ENCODE assay signal across 7 mouse cellular contexts in genomic region chr12:83770418-83771256, GRCm38 (mm10). TPM values are rescaled to one million over a fixed set of nuclear protein-coding genes. Genes with fewer than 3 reads are reported as not detected.
DNase-seq lines count a peak whose midpoint lies in the region; ATAC-seq and TF ChIP-seq lines count a peak whose summit lies in the region.

No protein-coding gene starts in this region.

- H3K79me3 ChIP-seq in C2C12 (ENCODE audit: low read depth), result no peaks in the 10 kb centered on the region

- no peaks in the 10 kb centered on the region for H3K79me2 ChIP-seq in C2C12 (ENCODE audit: control insufficient read depth, insufficient read depth)

- peak overlapping the region; percentile 69 for H3K4me2 ChIP-seq in heart, embryonic 12.5 days
- peak overlapping the region; percentile 41 for H3K4me2 ChIP-seq in kidney, embryonic 14.5 days (replicated peaks; ENCODE audit: low read depth, low read length)

- no peak overlapping the region for H3K27ac ChIP-seq in cortical plate, adult 2 months (ENCODE audit: insufficient read depth, low read length)
- no peak overlapping the region for H3K27ac ChIP-seq in heart, embryonic 12.5 days (ENCODE audit: poor library complexity, severe bottlenecking)
- H3K27ac ChIP-seq in kidney, embryonic 14.5 days (ENCODE audit: low read depth, low read length), result peak overlapping the region; percentile 62; the same call in 1 of the 2 replicates
- no peak overlapping the region for H3K27ac ChIP-seq in small intestine, adult 2 months (ENCODE audit: insufficient read depth, low read depth, low read length)

- no peaks in the 10 kb centered on the region for H3K4me1 ChIP-seq in cortical plate, adult 2 months (ENCODE audit: control insufficient read depth, insufficient read depth, low read length)
- H3K4me1 ChIP-seq in heart, embryonic 12.5 days (replicated peaks), result peaks cover 12% of the 10 kb centered on the region
- H3K4me1 ChIP-seq in kidney, embryonic 14.5 days (ENCODE audit: control insufficient read depth, insufficient read depth, low read length), result peaks cover 30% of the 10 kb centered on the region
- no peaks in the 10 kb centered on the region for H3K4me1 ChIP-seq in small intestine, adult 2 months (ENCODE audit: control insufficient read depth, insufficient read depth, insufficient read length, low read length)

- H3K9me3 ChIP-seq in heart, embryonic 12.5 days (replicated peaks), result no peaks in the 10 kb centered on the region
- no peaks in the 10 kb centered on the region for H3K9me3 ChIP-seq in kidney, embryonic 14.5 days (ENCODE audit: control insufficient read depth, low read length)

- peak overlapping the region; percentile 44 for H3K9ac ChIP-seq in heart, embryonic 12.5 days
- peak overlapping the region; percentile 8 for H3K9ac ChIP-seq in kidney, embryonic 14.5 days (ENCODE audit: low read depth, low read length)

- WGBS in heart, embryonic 12.5 days, result 6% methylated on average over 25 of the region's 25 CpGs
- WGBS in kidney, embryonic 14.5 days, result 5% methylated on average over 25 of the region's 25 CpGs
- WGBS in small intestine, adult 2 months, result 32% methylated on average over 25 of the region's 25 CpGs

- TF ChIP-seq POLR2A in cortical plate, adult 2 months (IDR thresholded peaks at IDR 0.05; ENCODE audit: extremely low read depth, insufficient read depth, low read length), result no peak
- TF ChIP-seq POLR2A in small intestine, adult 2 months (IDR thresholded peaks at IDR 0.05; ENCODE audit: low read depth, low read length), result no peak

- no peaks in the 10 kb centered on the region for H3K36me3 ChIP-seq in C2C12 (ENCODE audit: control insufficient read depth, insufficient read depth)
- no peaks in the 10 kb centered on the region for H3K36me3 ChIP-seq in heart, embryonic 12.5 days
- no peaks in the 10 kb centered on the region for H3K36me3 ChIP-seq in kidney, embryonic 14.5 days (ENCODE audit: control insufficient read depth, insufficient read depth, low read length)
- no peaks in the 10 kb centered on the region for H3K36me3 ChIP-seq in small intestine, adult 2 months (ENCODE audit: control insufficient read depth, insufficient read depth, low read length)

- peak; percentile 33; the same call in 1 of the 2 replicates for ATAC-seq in heart, embryonic 12.5 days (ENCODE audit: insufficient number of reproducible peaks, low FRiP score)
- ATAC-seq in kidney, embryonic 14.5 days (ENCODE audit: low FRiP score, low TSS enrichment), result peak; percentile 50

- peaks cover 4% of the 10 kb centered on the region for H3K27me3 ChIP-seq in C2C12 (ENCODE audit: control insufficient read depth, insufficient read depth, insufficient read length)
- H3K27me3 ChIP-seq in heart, embryonic 12.5 days (replicated peaks), result peaks cover 25% of the 10 kb centered on the region
- H3K27me3 ChIP-seq in kidney, embryonic 14.5 days (ENCODE audit: control insufficient read depth, insufficient read depth, low read length), result no peaks in the 10 kb centered on the region
- H3K27me3 ChIP-seq in small intestine, adult 2 months (ENCODE audit: control insufficient read depth, insufficient read depth, low read length), result no peaks in the 10 kb centered on the region

- no peak overlapping the region for H3ac ChIP-seq in C2C12 (ENCODE audit: control insufficient read depth, insufficient read length, low read depth)

- peak; percentile 79 for DNase-seq in ES-CJ7 (ENCODE audit: low read depth, low spot score)
- peak; percentile 75 for DNase-seq in lung, postnatal 14 days

- no peak overlapping the region for H3K4me3 ChIP-seq in C2C12 (ENCODE audit: insufficient read depth, poor library complexity, severe bottlenecking)
- H3K4me3 ChIP-seq in cortical plate, adult 2 months (ENCODE audit: insufficient read depth, low read length), result no peak overlapping the region
- H3K4me3 ChIP-seq in heart, embryonic 12.5 days, result peak overlapping the region; percentile 30
- peak overlapping the region; percentile 10; the same call in 1 of the 2 replicates for H3K4me3 ChIP-seq in kidney, embryonic 14.5 days (ENCODE audit: low read length)
- H3K4me3 ChIP-seq in small intestine, adult 2 months (ENCODE audit: low read depth, low read length), result no peak overlapping the region

- TF ChIP-seq CTCF in C2C12 (IDR thresholded peaks at IDR 0.05; ENCODE audit: control insufficient read depth, insufficient read depth, insufficient read length), result peak; percentile 38
- TF ChIP-seq CTCF in cortical plate, adult 2 months (IDR thresholded peaks at IDR 0.05; ENCODE audit: extremely low read depth, insufficient read depth, low read length), result peak; percentile 81
- peak; percentile 81; the same call in 1 of the 2 replicates for TF ChIP-seq CTCF in small intestine, adult 2 months (IDR thresholded peaks at IDR 0.05; ENCODE audit: extremely low read depth, insufficient read length, insufficient replicate concordance, low read depth, low read length)

TF ChIP-seq in C2C12, 6 proteins besides CTCF, POLR2A, EP300 and RAD21:
- TF ChIP-seq FOSL1 (IDR thresholded peaks at IDR 0.05; ENCODE audit: insufficient read depth, low read length, poor library complexity, severe bottlenecking) (no peak), MYOG (IDR thresholded peaks at IDR 0.05; ENCODE audit: control insufficient read depth, extremely low read depth, insufficient read length) (no peak), MYOD1 (IDR thresholded peaks at IDR 0.05; ENCODE audit: control insufficient read depth, insufficient read length, low read depth) (no peak), USF1 (IDR thresholded peaks at IDR 0.05; ENCODE audit: low read depth) (no peak), CEBPB (IDR thresholded peaks at IDR 0.05; ENCODE audit: low read depth) (no peak), MAX (IDR thresholded peaks at IDR 0.05) (no peak)

RNA-seq across cellular contexts. Expression of gene Papln, which starts 7.2 kb away (rescaled TPM):
- not detected for polyA plus RNA-seq in C2C12 (2012; fragmentation: generic; extraction: Trizol)
- polyA plus RNA-seq in cortical plate, adult 2 months (2012; rRNA removed), result 3.0 and 3.4 TPM in 2 replicates
- polyA plus RNA-seq in heart, embryonic 12.5 days (2016; fragmentation: Nextera tagmentation; extraction: Ambion mirVana), result 0.22 and 0.23 TPM in 2 replicates
- 0.31 and 0.53 TPM in 2 replicates for polyA plus RNA-seq in kidney, embryonic 14.5 days (2014; fragmentation: Nextera tagmentation; extraction: Ambion mirVana)
- 6.7 and 11.7 TPM in 2 replicates for polyA plus RNA-seq in small intestine, adult 2 months (2012; rRNA removed)

Comparison
In these comparisons a context has a peak if more than half of its experiments do, and no peak if none do; other contexts are left out.
1. H3K4me3 ChIP-seq: peak in heart, embryonic 12.5 days (single experiment) and kidney, embryonic 14.5 days (single experiment); none in C2C12 (single experiment), cortical plate, adult 2 months (single experiment) and small intestine, adult 2 months (single experiment).
2. Peak in every context shown above with its lines, with median percentiles within 50 percentile points of each other: CTCF ChIP-seq.